Mouse (Mus musculus) c-Kit-negative CD71-positive TER-119-positive erythroid progenitor cells, embryonic 14.5 days (primary cell): ENCODE data around the gene Tbxas1.

Source experiments
- DNase-seq: peaks from one replicate; pipeline ENCODE4 v3.0.0-alpha.2; 2013; ENCODE audit warnings: low read depth, low spot score

Tbxas1 gene

GRCm38 (mm10) chr6:38859819-38860218, 15.4 kb upstream of the Tbxas1 start:
- no peak for DNase-seq

GRCm38 (mm10) chr6:38860301-38860700, 14.9 kb upstream of the Tbxas1 start:
- no peak for DNase-seq

- DNase-seq: no peak
Measured at GRCm38 (mm10) chr6:38863595-38863994, 11.6 kb upstream of the Tbxas1 start.

- DNase-seq: no peak
Measured at GRCm38 (mm10) chr6:38865805-38866204, 9.4 kb upstream of the Tbxas1 start.

- DNase-seq: no peak
Measured at GRCm38 (mm10) chr6:38866357-38866756, 8.8 kb upstream of the Tbxas1 start.

- no peak for DNase-seq
Measured at GRCm38 (mm10) chr6:38866761-38867160, 8.4 kb upstream of the Tbxas1 start.

GRCm38 (mm10) chr6:38867291-38867690, 7.9 kb upstream of the Tbxas1 start:
- DNase-seq: no peak

GRCm38 (mm10) chr6:38868974-38869373, 6.2 kb upstream of the Tbxas1 start:
- no peak for DNase-seq

GRCm38 (mm10) chr6:38870070-38870469, 5.1 kb upstream of the Tbxas1 start:
- DNase-seq: no peak

GRCm38 (mm10) chr6:38871051-38871450, 4.2 kb upstream of the Tbxas1 start:
- DNase-seq: no peak

- peak; percentile 22 for DNase-seq
Measured at GRCm38 (mm10) chr6:38873316-38873715, 1.9 kb upstream of the Tbxas1 start.

- peak; percentile 65 for DNase-seq
Measured at GRCm38 (mm10) chr6:38874035-38874434, 1.2 kb upstream of the Tbxas1 start.

GRCm38 (mm10) chr6:38874565-38875257, 493 bp upstream of the Tbxas1 start:
- peak; percentile 57 for DNase-seq

- DNase-seq: peak; percentile 58
Measured at GRCm38 (mm10) chr6:38876071-38876911, 1.1 kb downstream of the Tbxas1 start, which contains the start of gene Hipk2. TSS of gene Hipk2 (minus strand) at chr6:38876165.

GRCm38 (mm10) chr6:38877674-38878073, 2.5 kb downstream of the Tbxas1 start:
- no peak for DNase-seq

- no peak for DNase-seq
Measured at GRCm38 (mm10) chr6:38881468-38881867, 6.3 kb downstream of the Tbxas1 start.

- no peak for DNase-seq
Measured at GRCm38 (mm10) chr6:38881975-38882374, 6.8 kb downstream of the Tbxas1 start.

- no peak for DNase-seq
Measured at GRCm38 (mm10) chr6:38882728-38883171, 7.5 kb downstream of the Tbxas1 start.

GRCm38 (mm10) chr6:38884482-38884881, 9.3 kb downstream of the Tbxas1 start:
- DNase-seq: no peak

- no peak for DNase-seq
Measured at GRCm38 (mm10) chr6:38885132-38885531, 9.9 kb downstream of the Tbxas1 start.

- no peak for DNase-seq
Measured at GRCm38 (mm10) chr6:38887436-38887835, 12.2 kb downstream of the Tbxas1 start.

- no peak for DNase-seq
Measured at GRCm38 (mm10) chr6:38889156-38889555, 14.0 kb downstream of the Tbxas1 start.

- DNase-seq: no peak
Measured at GRCm38 (mm10) chr6:38892017-38892416, 16.8 kb downstream of the Tbxas1 start.
